Mouse (Mus musculus): Measurements from ENCODE around the gene Atp1a2.
"Not testable (repeated sequence)": the region's sequence is repeated elsewhere in the genome, so short reads cannot be mapped to it uniquely, and the experiment has no call there.

The Atp1a2 gene

DNA sequence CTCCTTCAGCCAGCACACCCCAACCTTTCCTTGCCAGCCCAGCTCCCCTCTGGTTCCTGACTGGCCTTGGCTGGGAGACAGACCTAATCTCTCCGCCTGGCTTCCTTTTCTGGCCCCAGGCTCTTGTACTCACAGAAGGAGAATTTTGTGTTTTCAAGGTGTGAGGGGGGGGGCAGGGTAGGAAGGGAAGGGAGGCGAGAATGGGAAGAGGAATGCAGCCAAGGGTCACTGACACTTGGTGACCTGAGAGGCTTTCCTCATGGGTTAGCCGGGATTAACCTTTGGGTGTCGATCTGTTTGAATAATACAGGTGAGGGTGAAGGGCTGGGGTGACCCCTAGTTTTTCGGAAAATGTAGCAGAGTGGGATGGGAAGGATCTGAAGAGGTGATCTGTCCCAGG is 23.7 kb downstream of the Atp1a2 start:
- in situ Hi-C loops (cut with MseI, MboI) = no loop called here

DNA sequence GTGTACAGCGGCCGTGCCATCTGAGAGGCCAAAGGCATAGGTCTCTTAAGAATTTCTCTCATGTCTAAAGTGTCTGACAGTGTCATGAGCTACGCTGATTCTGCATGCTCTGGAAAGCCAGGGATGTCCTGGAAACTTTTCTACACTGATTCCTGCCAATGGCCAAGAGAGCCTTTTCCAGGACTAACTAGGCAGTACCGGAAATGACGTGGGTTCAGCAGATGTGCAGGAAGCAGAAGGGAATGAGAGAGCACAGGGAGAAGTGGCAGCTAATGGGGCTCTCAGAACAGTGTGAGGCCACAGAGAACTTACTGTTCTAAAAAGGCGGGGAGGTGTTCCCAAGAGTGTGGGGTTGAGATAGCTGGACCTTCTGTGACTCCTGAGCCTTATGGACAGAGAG is 24.5 kb downstream of the Atp1a2 start:
- in situ Hi-C loops (cut with MseI, MboI) = no loop called here

DNA sequence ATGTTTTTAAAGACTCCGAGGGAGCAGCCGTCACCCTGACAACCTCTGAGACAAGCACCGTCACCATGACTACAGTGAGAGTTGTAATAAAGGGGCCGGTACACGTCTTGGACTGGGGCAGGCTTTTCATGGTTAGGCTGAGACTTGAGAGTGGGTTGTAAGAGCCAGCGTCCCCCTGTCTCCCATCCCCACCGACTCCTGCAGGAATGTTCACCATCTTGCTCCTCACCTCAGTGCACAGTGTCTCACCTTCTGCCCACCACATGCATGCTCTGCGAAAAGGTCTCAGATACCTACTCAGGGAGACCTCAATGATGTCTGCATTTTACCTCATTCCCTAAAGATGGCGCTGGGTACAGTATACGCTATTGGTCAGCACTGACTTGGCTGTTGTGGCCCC is 26.1 kb downstream of the Atp1a2 start:
- in situ Hi-C loops (cut with MseI, MboI) = no loop called here

GRCm38 (mm10) chr1:172271208-172271607 is 26.7 kb downstream of the Atp1a2 start:
- in situ Hi-C loops (cut with MseI, MboI) = no loop called here

DNA sequence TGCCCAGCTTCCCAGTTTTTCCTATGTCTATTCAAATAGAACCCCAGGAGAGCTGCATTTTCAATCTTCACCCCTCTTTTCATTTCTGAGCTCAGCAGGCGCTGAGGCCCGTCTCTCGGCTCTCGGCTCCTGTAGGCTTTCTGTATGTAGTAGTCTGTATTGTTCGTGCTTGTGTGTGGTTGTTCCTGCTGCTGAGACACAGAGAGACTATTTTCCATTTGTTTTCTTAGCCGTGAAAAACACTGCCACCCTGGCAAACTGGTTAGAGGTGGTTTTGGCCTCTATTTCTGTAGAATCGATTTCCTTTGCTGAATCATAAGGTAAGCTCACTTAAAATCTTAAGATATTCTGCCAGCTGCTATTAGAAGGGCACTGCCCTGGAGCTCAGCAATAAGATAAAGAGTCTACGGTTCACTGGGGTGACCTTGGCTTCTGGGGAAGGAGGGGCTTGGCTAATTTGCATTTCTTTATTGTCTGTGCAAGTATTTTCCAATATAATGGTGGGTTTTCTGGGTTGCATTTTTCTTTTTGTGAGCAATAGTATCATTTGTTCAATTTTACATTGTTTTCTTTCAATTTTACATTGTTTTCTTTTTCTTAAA is 36.3 kb downstream of the Atp1a2 start, which contains the start of gene Igsf8:
Igsf8 (plus strand) TSS at position 165 of the 602 bp plus-strand sequence.
- in situ Hi-C loops (cut with MseI, MboI) = no loop called here

- in situ Hi-C loops (cut with MseI, MboI) = no loop called here
Measured at GRCm38 (mm10) chr1:172258314-172258713, 39.5 kb downstream of the Atp1a2 start, which contains the start of gene Atp1a4. Gene Atp1a4, minus strand, starts transcription at chr1:172258414.

GRCm38 (mm10) chr1:172247679-172248078 is 50.2 kb downstream of the Atp1a2 start:
- in situ Hi-C loops (cut with MseI, MboI) = no loop called here

DNA sequence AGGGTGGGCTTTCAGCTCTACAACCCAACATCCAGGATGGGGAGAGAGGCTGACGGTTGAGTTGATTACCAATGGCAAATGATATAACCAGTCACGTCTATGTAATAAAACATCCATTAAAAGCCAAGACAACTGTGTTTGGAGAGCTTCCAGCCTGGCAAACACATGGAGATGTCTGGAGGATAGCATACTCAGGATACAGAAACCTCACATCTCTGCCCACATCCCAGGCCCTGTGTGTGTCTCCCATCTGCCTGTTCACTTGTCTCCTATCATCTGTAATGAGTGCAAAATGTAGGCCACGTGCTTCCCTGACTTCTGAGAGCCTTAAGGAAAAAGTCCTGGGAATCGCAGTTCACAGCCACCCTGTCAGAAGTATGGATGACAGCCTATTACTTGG is 50.6 kb downstream of the Atp1a2 start:
- in situ Hi-C loops (cut with MseI, MboI) = no loop called here

DNA sequence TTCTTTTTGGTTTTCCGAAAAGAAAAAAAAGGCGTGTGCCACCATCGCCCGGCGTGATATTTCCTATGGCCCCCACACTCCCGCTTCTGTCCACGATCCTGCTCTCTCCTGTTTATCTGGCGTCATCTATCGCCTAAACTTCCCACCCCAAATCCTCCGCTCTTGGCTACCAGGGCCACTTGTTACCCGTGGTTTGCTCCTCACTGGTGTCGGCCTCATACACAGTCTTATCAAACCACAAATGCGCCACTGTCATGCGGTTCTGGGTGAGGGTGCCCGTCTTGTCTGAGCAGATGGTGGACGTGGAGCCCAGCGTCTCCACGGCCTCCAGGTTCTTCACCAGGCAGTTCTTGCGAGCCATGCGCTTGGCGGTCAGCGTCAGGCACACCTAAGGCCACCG is 53.2 kb downstream of the Atp1a2 start:
- in situ Hi-C loops (cut with MseI, MboI) = not testable (repeated sequence)

DNA sequence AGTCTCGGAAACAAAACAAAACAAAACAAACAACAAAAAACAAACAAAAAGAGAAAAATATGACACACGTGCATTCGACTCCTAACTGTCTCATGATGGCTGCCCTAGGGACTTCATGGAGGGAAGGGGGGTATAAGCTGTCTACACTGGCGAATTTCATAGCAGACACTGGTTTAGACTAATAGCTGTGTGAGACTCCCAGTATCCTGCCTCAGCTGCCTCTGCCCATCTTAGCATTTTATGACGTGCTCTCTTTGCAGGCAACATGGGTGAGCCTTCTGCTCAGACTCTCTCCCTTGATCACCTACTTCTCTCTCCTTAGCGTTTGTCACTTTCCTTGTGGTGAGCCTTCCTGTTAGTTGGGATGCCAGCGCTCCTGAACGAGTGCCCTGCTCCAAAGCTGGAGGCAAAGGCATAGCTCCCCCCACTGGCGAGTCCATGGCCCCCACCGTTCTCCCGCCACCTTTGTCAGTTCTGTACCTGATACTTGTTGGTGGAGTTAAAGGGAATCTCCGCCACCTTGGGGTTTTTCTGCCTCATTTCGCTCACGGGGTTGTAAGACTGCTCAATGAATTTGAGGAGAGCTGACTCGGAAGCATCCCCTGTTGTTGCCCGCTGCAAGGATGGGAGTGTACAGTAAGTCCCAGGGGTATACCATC is 54.2 kb downstream of the Atp1a2 start:
- in situ Hi-C loops (cut with MseI, MboI) = no loop called here

DNA sequence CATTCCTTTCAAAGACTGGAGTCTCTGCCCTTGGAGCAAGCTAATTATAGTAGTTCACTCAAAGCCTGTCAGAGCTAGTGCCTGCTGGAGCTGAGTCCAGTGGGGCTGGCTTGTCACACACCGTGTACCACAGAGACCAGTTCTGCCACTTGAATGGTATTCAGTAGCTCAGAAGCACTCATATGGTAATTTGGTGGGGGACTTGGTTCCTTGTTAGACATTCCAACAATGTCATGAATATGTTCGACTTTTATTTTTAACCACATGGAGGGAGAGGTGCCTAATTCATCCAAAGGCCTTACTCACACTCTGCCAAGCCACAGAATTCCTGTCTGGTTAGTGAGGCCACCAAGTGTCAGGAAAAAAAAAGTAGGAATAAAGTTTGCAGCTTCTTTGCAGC is 55.5 kb downstream of the Atp1a2 start:
- in situ Hi-C loops (cut with MseI, MboI) = no loop called here

DNA sequence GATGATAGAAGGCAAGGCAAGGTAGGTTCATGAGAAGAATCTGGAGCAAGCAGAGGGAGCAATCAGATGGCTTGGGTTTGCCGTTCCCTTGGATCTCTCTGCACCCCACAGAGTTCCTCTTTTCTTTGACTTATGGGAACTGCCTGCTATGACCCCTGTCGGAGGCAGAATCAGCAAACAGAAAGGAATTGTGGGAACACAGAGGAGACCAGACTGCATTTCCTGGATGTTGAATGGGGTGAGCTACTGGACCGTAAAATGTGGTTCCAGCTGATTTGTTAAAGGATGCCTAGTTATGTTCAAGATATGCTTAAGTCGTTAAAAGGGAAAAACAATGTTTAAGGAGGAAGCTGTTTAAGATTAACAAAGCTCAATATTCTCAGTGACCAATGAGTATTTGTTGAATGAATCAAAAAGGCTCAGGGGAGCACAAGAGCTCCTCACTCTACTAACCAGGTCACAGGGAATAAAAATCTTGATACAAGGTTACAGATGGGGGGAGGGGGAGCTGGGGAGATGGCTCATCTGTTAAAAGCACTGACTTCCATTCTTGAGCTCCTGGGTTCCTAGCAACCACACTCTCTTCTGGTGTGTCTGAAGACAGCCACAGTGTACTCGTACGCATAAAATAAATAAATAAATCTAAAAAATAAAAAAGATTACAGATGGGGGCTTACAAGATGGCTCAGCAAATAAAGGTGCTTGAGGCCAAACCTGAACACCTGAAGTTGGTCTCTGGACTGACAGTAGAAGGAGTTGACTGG is 56.7 kb downstream of the Atp1a2 start:
- in situ Hi-C loops (cut with MseI, MboI) = no loop called here

DNA sequence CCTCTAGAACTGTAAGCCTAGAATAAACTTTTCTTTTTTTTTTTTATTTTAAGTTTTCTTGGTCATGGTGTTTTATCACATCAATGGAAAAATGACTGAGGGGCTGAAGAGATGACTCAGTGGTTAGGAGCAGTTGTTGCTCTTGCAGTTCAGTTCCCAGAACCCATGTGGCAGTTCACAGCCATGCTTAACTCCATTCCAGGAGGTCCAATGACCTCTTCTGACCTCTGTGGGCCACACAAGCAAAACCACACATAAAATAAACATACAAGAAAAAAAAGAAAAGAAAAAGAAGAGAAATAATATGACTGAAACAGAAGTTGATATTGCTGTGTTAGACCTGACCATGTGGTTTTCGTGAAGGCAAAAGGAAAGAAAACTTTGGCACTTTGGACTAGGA is 68.6 kb downstream of the Atp1a2 start:
- in situ Hi-C loops (cut with MseI, MboI) = no loop called here

DNA sequence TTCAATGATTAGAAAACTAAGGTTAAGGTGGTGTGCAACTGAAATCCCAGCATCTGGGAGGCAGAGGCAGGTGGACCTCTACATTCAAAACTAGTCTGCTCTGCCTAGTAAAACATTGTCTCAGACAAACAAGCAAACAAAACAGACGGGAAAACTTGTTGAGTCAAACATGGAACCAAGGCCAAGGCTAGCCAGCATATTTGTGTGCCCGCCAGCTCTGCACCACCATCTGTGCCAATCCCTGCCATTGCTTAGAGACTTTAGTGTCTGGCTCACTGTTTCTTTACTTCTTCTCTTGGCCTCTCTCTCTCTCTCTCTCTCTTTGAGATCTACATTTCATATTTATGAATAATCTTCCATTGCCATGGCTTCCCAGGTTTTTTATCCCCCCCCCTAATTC is 69.7 kb downstream of the Atp1a2 start:
- in situ Hi-C loops (cut with MseI, MboI) = no loop called here
